In genomic region chr7:128392071-128392971, GRCm38 (mm10) we compare ENCODE assay signal across 9 mouse cellular contexts. TPM values are rescaled to one million over a fixed set of nuclear protein-coding genes. Genes with fewer than 3 reads are reported as not detected.
A peak's percentile ranks its signal among the peaks of the same experiment; 100 is the strongest.
DNase-seq lines count a peak whose midpoint lies in the region; ATAC-seq lines count a peak whose summit lies in the region.
"Had no signal": no experiment of that assay in that cellular context is flagged by ENCODE, and none has a peak within 500 bp of the region (broad histone marks: within the 10 kb centered on the region; RNA-seq: fewer than 3 reads in every experiment).

No protein-coding gene starts in this region.

- H3K9ac ChIP-seq in heart, embryonic 11.5 days (ENCODE audit: low read depth, low read length): no peak overlapping the region
- no peak overlapping the region for H3K9ac ChIP-seq in liver, embryonic 15.5 days
- no peak overlapping the region for H3K9ac ChIP-seq in hindbrain, embryonic 16.5 days (ENCODE audit: low read depth, low read length)
- H3K9ac ChIP-seq: neural tube, embryonic 13.5 days had no signal

- peaks cover 50% of the 10 kb centered on the region for H3K4me1 ChIP-seq in heart, embryonic 11.5 days (ENCODE audit: control insufficient read depth, insufficient read depth, low read length)
- H3K4me1 ChIP-seq in liver, embryonic 15.5 days (replicated peaks): peaks cover 59% of the 10 kb centered on the region
- no peaks in the 10 kb centered on the region for H3K4me1 ChIP-seq in hindbrain, embryonic 16.5 days (ENCODE audit: control insufficient read depth, insufficient read depth, low read depth, low read length)

- H3K4me2 ChIP-seq in heart, embryonic 11.5 days: peak overlapping the region; percentile 31; the same call in 1 of the 2 replicates
- H3K4me2 ChIP-seq in liver, embryonic 15.5 days: peak overlapping the region; percentile 32
- H3K4me2 ChIP-seq in hindbrain, embryonic 16.5 days (ENCODE audit: low read length): no peak overlapping the region
- H3K4me2 ChIP-seq: neural tube, embryonic 13.5 days had no signal

- no peak overlapping the region for H3K4me3 ChIP-seq in heart, embryonic 11.5 days (ENCODE audit: low read depth, low read length)
- no peak overlapping the region for H3K4me3 ChIP-seq in liver, embryonic 15.5 days (replicated peaks)
- H3K4me3 ChIP-seq in hindbrain, embryonic 16.5 days (ENCODE audit: low read length): no peak overlapping the region
- H3K4me3 ChIP-seq: neural tube, embryonic 13.5 days had no signal

- 41% methylated on average over 18 of the region's 18 CpGs for WGBS in heart, embryonic 11.5 days (ENCODE audit: insufficient replicate concordance)
- 22% methylated on average over 18 of the region's 18 CpGs for WGBS in liver, embryonic 15.5 days (ENCODE audit: insufficient replicate concordance)
- WGBS in hindbrain, embryonic 16.5 days: 86% methylated on average over 18 of the region's 18 CpGs

- no peaks in the 10 kb centered on the region for H3K27me3 ChIP-seq in heart, embryonic 11.5 days (ENCODE audit: control insufficient read depth, insufficient read depth, low read length)
- no peaks in the 10 kb centered on the region for H3K27me3 ChIP-seq in liver, embryonic 15.5 days
- no peaks in the 10 kb centered on the region for H3K27me3 ChIP-seq in hindbrain, embryonic 16.5 days (replicated peaks; ENCODE audit: control insufficient read depth, insufficient read depth, low read length)
- H3K27me3 ChIP-seq: neural tube, embryonic 13.5 days had no signal

- peak; percentile 16 for DNase-seq in adrenal gland, adult 2 months
- DNase-seq in adrenal gland, postnatal 25 days: no peak
- DNase-seq in CD4-positive, CD25-positive, alpha-beta regulatory T cell, adult 2 months (ENCODE audit: low read depth, low spot score): peak; percentile 84
- DNase-seq in spleen, postnatal 36 days (ENCODE audit: low spot score in 2 of 2): peak; percentile 80 to 83
- no peak for DNase-seq in right cerebral cortex, postnatal 4 days

- ATAC-seq in heart, embryonic 11.5 days (replicated peaks; ENCODE audit: insufficient number of reproducible peaks, low FRiP score, low TSS enrichment): peak; percentile 70; the same call in 1 of the 2 replicates
- ATAC-seq in liver, embryonic 15.5 days (ENCODE audit: insufficient read depth): peak; percentile 57
- no peak for ATAC-seq in hindbrain, embryonic 16.5 days

- no peaks in the 10 kb centered on the region for H3K36me3 ChIP-seq in heart, embryonic 11.5 days (ENCODE audit: control insufficient read depth, insufficient read depth, low read length)
- no peaks in the 10 kb centered on the region for H3K36me3 ChIP-seq in liver, embryonic 15.5 days (replicated peaks)
- no peaks in the 10 kb centered on the region for H3K36me3 ChIP-seq in hindbrain, embryonic 16.5 days (ENCODE audit: control insufficient read depth, insufficient read depth, low read length)
- H3K36me3 ChIP-seq: neural tube, embryonic 13.5 days had no signal

- peak overlapping the region; percentile 38; the same call in 1 of the 2 replicates for H3K27ac ChIP-seq in heart, embryonic 11.5 days (ENCODE audit: low read depth, low read length)
- H3K27ac ChIP-seq in liver, embryonic 15.5 days (replicated peaks): peak overlapping the region; percentile 74
- no peak overlapping the region for H3K27ac ChIP-seq in hindbrain, embryonic 16.5 days (ENCODE audit: low read depth, low read length)
- H3K27ac ChIP-seq: neural tube, embryonic 13.5 days had no signal

- H3K9me3 ChIP-seq in heart, embryonic 11.5 days (replicated peaks; ENCODE audit: control insufficient read depth, low read length): no peaks in the 10 kb centered on the region
- no peaks in the 10 kb centered on the region for H3K9me3 ChIP-seq in liver, embryonic 15.5 days (replicated peaks)
- no peaks in the 10 kb centered on the region for H3K9me3 ChIP-seq in hindbrain, embryonic 16.5 days (ENCODE audit: control insufficient read depth, low read length)
- H3K9me3 ChIP-seq: neural tube, embryonic 13.5 days had no signal

RNA-seq across cellular contexts. Expression of gene Rgs10, which starts 26.2 kb away (rescaled TPM):
- total RNA-seq in adrenal gland, adult 2 months (2021): 10 to 100 TPM; 10.5 to 23.8 TPM
- polyA plus RNA-seq in adrenal gland, adult 2 months (2012; rRNA removed): 9.1 and 11.9 TPM in 2 replicates
- 16.0 and 20.3 TPM in 2 replicates for total RNA-seq in adrenal gland, postnatal 25 days (2021)
- polyA plus RNA-seq in heart, embryonic 11.5 days (2014; fragmentation: Nextera tagmentation; extraction: Ambion mirVana): 20.3 and 21.0 TPM in 2 replicates
- polyA plus RNA-seq in liver, embryonic 15.5 days (2015; fragmentation: Nextera tagmentation; extraction: Ambion mirVana): 29.0 and 34.5 TPM in 2 replicates
- 69.3 and 82.4 TPM in 2 replicates for polyA plus RNA-seq in hindbrain, embryonic 16.5 days (2015; fragmentation: Nextera tagmentation; extraction: Ambion mirVana)

Comparison
In these comparisons a context has a peak if more than half of its experiments do, and no peak if none do; other contexts are left out.
1. DNase-seq: peak in adrenal gland, adult 2 months (single experiment), CD4-positive, CD25-positive, alpha-beta regulatory T cell, adult 2 months (single experiment) and spleen, postnatal 36 days (2 of 2); none in adrenal gland, postnatal 25 days (single experiment) and right cerebral cortex, postnatal 4 days (single experiment).